Mouse (Mus musculus) intestine, embryonic 15.5 days (tissue): ENCODE measurements around the gene Yy1. TPM values are rescaled to one million over a fixed set of nuclear protein-coding genes. Genes with fewer than 3 reads are reported as not detected.
A peak's percentile ranks its signal among the peaks of the same experiment; 100 is the strongest.

Experiments
- ATAC-seq: fragments of 200-750 bp; cut with Nextera tagmentation; 2 replicates; pipeline ENCODE4 v1.8.0; 2017; ENCODE audit warnings: moderate TSS enrichment, moderate library complexity
- H3K27ac ChIP-seq: fragments of 300-500 bp; sonication (generic); 2 replicates; pipeline ENCODE4 v1.5.1; 2015; ENCODE audit warnings: mild to moderate bottlenecking, inconsistent platforms
- H3K27me3 ChIP-seq: fragments of 300-500 bp; sonication (generic); replicated peaks from 2 replicates; pipeline ENCODE4 v1.6.1; 2015; ENCODE audit warnings: inconsistent platforms
- H3K36me3 ChIP-seq: fragments of 300-500 bp; sonication (generic); 2 replicates; pipeline ENCODE4 v1.6.1; 2015; ENCODE audit warnings: inconsistent platforms
- H3K4me1 ChIP-seq: fragments of 300-500 bp; sonication (generic); replicated peaks from 2 replicates; pipeline ENCODE4 v1.6.1; 2015; ENCODE audit warnings: inconsistent platforms
- H3K4me2 ChIP-seq: fragments of 300-500 bp; sonication (generic); replicated peaks from 2 replicates; pipeline ENCODE4 v1.6.1; 2015; ENCODE audit warnings: mild to moderate bottlenecking, inconsistent platforms
- H3K4me3 ChIP-seq: fragments of 300-500 bp; sonication (generic); replicated peaks from 2 replicates; pipeline ENCODE4 v1.5.1; 2015; ENCODE audit warnings: inconsistent platforms
- H3K9ac ChIP-seq: fragments of 300-500 bp; sonication (generic); 2 replicates; pipeline ENCODE4 v1.6.1; 2015; ENCODE audit warnings: inconsistent platforms
- H3K9me3 ChIP-seq: fragments of 300-500 bp; sonication (generic); 2 replicates; pipeline ENCODE4 v1.6.1; 2016; ENCODE audit warnings: inconsistent platforms
- WGBS: fragments of 180-500 bp; shearing (Covaris S2); methylation state at CpG from one replicate; pipeline ENCODE4 v1.1.7; 2015; 5-methylcytosine and 5-hydroxymethylcytosine counted together
- polyA plus RNA-seq: library from polyadenylated mRNA; unstranded; fragments of >200 nt; fragmentation: Nextera tagmentation; extraction: Ambion mirVana; gene quantifications from 2 replicates; pipeline ENCODE4 v1.2.1, GENCODE M21; 2015

Gene Yy1
- polyA plus RNA-seq, 1 experiment from 2014 or later: 15.7 TPM

DNA sequence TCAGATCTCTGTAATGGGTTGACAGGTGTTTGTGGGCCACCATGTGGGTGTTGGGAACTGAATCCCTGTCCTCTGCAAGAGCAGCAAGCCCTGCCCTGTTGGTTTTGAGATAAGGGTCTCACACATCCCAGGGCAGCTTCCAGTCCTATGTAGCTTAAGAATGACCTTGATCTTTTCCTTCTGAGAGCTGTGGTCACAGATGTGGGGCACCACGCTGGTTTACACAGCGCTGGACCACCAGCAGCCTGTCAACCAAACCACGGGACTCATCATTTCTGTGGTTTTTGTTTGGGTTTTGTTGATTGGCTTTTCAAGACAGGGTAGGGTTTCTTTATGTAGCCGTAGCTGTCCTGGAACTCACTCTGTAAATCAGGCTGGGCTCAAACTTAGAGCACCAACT, 7.6 kb upstream of the Yy1 start:
- H3K4me1 ChIP-seq: no peaks in the 10 kb centered on the region
- H3K9ac ChIP-seq: no peak overlapping the region
- no peaks in the 10 kb centered on the region for H3K9me3 ChIP-seq
- no peak overlapping the region for H3K27ac ChIP-seq
- no peak overlapping the region for H3K4me3 ChIP-seq
- no peaks in the 10 kb centered on the region for H3K27me3 ChIP-seq
- H3K4me2 ChIP-seq: no peak overlapping the region
- 88% methylated on average over 4 of the region's 4 CpGs for WGBS
- H3K36me3 ChIP-seq: no peaks in the 10 kb centered on the region
- no peak for ATAC-seq

DNA sequence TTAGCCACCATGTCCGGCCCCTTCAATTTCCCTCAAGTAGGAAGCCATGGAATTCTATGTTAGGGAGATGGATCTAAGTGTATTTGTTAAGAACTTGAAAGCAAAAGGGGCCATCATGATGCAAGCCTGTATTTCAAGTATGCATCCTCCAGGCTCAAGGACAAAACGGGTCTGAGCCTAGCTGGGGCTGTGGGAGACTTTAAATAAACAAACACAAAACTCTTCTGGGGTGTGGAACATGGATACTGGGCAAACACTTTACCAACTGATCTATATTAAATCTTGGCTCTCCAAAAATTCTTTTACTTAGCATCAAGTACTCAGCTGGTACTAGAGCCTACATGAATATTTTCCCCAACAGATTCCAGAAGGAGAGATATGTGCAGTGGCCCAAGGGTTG, 5.4 kb upstream of the Yy1 start:
- H3K36me3 ChIP-seq: no peaks in the 10 kb centered on the region
- H3K9ac ChIP-seq: no peak overlapping the region
- H3K27ac ChIP-seq: no peak overlapping the region
- WGBS: 73% methylated on average over 2 of the region's 2 CpGs
- no peak for ATAC-seq
- no peak overlapping the region for H3K4me2 ChIP-seq
- H3K27me3 ChIP-seq: no peaks in the 10 kb centered on the region
- H3K4me3 ChIP-seq: no peak overlapping the region
- H3K9me3 ChIP-seq: no peaks in the 10 kb centered on the region
- peaks cover 4% of the 10 kb centered on the region for H3K4me1 ChIP-seq

DNA sequence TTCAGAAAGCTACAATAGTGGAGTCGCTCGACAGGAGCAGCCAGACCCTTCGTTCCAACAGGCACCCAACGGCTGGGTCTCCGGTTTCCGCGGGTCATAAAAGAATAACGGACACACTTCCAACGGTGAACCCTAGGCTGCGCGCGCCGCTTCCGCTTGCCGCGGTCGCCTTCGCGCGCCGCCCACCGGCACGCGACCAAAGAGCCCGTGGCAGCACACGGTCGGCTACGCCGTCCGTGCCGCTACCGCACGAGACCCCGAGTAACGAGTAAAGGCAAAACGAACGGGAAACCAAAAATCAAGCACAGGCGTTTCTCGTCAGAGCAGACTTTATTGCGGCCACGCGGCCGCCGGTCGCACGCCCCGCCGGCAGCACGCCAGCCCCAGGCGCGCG, 624 bp upstream of the Yy1 start:
- peak overlapping the region; percentile 88 for H3K4me3 ChIP-seq
- peak; percentile 52 for ATAC-seq
- peak overlapping the region; percentile 53 for H3K4me2 ChIP-seq
- H3K27ac ChIP-seq: peak overlapping the region; percentile 100
- under 1% methylated on average over 52 of the region's 52 CpGs for WGBS
- peaks cover 12% of the 10 kb centered on the region for H3K4me1 ChIP-seq
- no peaks in the 10 kb centered on the region for H3K9me3 ChIP-seq
- H3K27me3 ChIP-seq: no peaks in the 10 kb centered on the region
- H3K36me3 ChIP-seq: no peaks in the 10 kb centered on the region
- peak overlapping the region; percentile 81 for H3K9ac ChIP-seq

DNA sequence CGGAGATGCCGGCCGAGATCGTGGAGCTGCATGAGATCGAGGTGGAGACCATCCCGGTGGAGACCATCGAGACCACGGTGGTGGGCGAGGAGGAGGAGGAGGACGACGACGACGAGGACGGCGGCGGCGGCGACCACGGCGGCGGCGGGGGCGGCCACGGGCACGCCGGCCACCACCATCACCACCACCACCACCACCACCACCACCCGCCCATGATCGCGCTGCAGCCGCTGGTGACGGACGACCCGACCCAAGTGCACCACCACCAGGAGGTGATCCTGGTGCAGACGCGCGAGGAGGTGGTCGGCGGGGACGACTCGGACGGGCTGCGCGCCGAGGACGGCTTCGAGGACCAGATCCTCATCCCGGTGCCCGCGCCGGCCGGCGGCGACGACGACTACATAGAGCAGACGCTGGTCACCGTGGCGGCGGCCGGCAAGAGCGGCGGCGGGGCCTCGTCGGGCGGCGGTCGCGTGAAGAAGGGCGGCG, 724 bp downstream of the Yy1 start:
- WGBS: under 1% methylated on average over 52 of the region's 71 CpGs
- Histone ChIP-seq H3K4me3 (peak overlapping the region; percentile 88), H3K27ac (peak overlapping the region; percentile 100), H3K9me3 (no peaks in the 10 kb centered on the region), H3K27me3 (no peaks in the 10 kb centered on the region), H3K4me1 (peaks cover 12% of the 10 kb centered on the region), H3K9ac (peak overlapping the region; percentile 88), H3K4me2 (peak overlapping the region; percentile 63), H3K36me3 (no peaks in the 10 kb centered on the region)
- ATAC-seq: no peak

DNA sequence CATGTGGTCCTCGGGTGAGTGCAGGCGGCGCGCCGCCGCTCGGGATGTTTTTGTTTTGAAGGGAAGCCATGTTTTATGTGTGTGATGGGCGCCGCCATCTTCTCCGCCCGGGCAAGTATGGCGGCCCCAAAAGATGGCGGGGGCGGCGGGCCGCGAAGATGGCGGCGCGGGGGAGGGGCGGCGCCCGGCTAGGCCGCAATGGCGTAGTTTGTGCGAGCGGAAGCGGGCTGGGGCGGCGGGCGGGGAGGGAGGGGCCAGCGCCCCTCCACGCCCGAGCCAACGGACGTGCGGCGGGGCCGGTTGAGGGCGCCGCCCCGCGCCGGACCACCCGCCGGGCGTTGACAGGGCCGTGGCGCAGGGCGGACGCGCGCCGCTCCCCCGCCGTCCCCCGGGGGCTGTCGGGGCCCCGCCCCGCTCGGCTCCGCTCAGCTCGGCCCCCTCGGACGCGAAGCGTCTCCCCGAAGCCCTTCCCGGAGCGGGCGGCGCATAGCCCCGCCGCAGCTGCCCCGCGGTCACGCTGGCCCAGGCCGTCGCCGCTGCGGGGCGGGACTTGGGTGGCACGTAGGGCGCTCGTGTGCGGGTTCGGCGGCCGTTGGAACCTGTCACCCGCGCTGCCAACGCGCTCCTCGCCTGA, 1.4 kb downstream of the Yy1 start:
- ATAC-seq: peak; percentile 73
- H3K4me2 ChIP-seq: peak overlapping the region; percentile 63
- peaks cover 12% of the 10 kb centered on the region for H3K4me1 ChIP-seq
- H3K27ac ChIP-seq: peak overlapping the region; percentile 100
- peak overlapping the region; percentile 88 for H3K4me3 ChIP-seq
- no peaks in the 10 kb centered on the region for H3K36me3 ChIP-seq
- H3K9ac ChIP-seq: peak overlapping the region; percentile 88
- no peaks in the 10 kb centered on the region for H3K27me3 ChIP-seq
- H3K9me3 ChIP-seq: no peaks in the 10 kb centered on the region
- under 1% methylated on average over 79 of the region's 94 CpGs for WGBS

DNA sequence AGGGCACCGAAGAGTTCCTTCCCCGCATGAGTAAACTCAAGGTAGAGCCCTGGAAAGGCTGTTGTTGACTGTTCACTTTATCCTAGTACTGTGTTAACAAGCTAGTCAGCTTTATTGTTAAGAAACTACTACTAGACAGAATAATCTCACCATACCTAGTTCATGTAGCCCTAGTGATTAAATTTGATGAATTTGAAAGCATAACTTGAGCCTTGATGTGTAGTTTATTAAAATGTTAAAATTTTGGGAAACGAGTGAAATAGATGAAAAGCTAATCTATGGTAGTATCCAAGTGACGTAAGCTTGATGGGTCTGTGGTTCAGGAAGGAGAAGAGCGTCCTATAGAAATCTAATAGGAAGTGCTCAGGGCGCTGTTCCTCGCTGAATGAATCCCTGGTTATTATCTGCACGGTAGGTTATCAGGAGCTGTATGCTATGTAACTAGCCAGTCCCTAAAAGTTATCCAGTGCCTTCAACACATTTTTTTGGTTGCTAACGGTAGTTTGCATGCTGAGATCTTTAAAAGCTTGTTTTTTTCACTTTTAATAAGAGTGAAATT, 2.3 kb downstream of the Yy1 start:
- WGBS: 8% methylated on average over 9 of the region's 9 CpGs
- Histone ChIP-seq H3K36me3 (no peaks in the 10 kb centered on the region), H3K4me2 (peak overlapping the region; percentile 63), H3K4me3 (peak overlapping the region; percentile 88), H3K9ac (peak overlapping the region; percentile 88), H3K27me3 (no peaks in the 10 kb centered on the region), H3K27ac (peak overlapping the region; percentile 100), H3K4me1 (peaks cover 16% of the 10 kb centered on the region), H3K9me3 (no peaks in the 10 kb centered on the region)
- no peak for ATAC-seq

DNA sequence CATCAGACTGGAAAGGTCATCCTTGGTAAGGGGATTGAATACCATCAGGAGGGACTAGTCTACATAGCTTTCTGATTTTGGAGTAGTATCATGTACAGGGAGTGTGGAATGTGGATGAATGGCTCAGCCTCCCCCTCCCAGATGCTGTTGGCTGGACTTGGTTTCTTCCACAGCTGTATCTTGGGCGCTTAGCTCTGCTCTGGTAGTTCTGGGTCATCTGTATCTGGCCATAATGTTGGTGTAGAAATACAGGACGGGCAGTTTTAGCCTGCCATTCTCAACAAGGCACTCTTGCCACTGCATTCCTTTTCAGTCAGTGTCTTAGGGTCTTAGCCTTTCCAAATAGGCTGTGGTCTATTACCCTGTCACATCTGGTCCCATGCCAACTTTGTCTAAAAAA, 8.8 kb downstream of the Yy1 start:
- no peak overlapping the region for H3K4me3 ChIP-seq
- no peak overlapping the region for H3K4me2 ChIP-seq
- no peak overlapping the region for H3K9ac ChIP-seq
- no peaks in the 10 kb centered on the region for H3K9me3 ChIP-seq
- H3K27ac ChIP-seq: no peak overlapping the region
- H3K4me1 ChIP-seq: peaks cover 19% of the 10 kb centered on the region; the same call in 1 of the 2 replicates
- WGBS: 78% methylated on average over 2 of the region's 2 CpGs
- H3K27me3 ChIP-seq: no peaks in the 10 kb centered on the region
- no peak for ATAC-seq
- H3K36me3 ChIP-seq: no peaks in the 10 kb centered on the region

DNA sequence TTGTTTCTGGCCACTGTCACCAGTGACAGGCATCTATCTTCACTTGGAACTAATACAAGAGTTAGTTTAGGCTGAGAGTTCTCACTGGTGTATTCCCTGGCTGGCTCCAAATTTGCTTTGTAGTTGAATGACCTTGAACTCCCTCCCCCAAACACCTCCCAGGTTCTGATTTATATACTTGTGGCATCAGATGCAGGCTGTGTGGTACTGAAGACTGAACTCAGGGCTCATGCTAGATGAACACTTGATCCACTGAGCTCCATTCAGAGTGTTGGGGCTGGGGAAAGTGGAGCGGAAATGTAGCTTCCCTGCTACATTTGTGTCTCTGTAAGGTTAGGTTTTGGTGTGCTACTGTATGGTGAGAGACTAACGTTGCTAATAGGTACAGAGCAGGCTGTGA, 11.6 kb downstream of the Yy1 start:
- no peak for ATAC-seq
- Histone ChIP-seq H3K4me3 (no peak overlapping the region), H3K4me1 (peaks cover 16% of the 10 kb centered on the region; the same call in 1 of the 2 replicates), H3K4me2 (no peak overlapping the region), H3K27ac (no peak overlapping the region), H3K9me3 (no peaks in the 10 kb centered on the region), H3K9ac (no peak overlapping the region), H3K27me3 (no peaks in the 10 kb centered on the region), H3K36me3 (0 out of 2 replicates have a peak, but pooled peaks cover 5% of the 10 kb centered on the region)
- 83% methylated on average over 2 of the region's 2 CpGs for WGBS

DNA sequence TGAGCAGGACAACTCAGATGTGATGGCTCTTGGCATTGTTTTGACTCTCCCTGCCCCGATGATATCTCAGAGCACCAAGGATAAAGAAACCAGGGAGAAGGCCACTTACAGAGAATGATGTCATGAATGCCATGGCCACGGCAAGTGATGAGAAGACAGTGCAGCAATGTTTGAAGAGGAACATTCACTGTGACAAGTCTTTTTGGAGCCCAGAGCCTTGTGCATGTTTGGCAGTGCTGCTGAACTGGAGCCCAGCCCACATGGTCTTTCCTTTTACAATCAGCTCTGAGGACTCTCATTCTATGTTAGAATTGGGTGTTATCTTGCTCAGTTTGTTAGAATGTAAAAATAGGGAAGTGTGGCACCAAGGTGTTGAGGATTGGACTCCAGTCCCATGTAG, 15.7 kb downstream of the Yy1 start:
- H3K9ac ChIP-seq: no peak overlapping the region
- 79% methylated on average over 2 of the region's 2 CpGs for WGBS
- 0 out of 2 replicates have a peak, but pooled peaks cover 2% of the 10 kb centered on the region for H3K4me1 ChIP-seq
- no peak overlapping the region for H3K27ac ChIP-seq
- no peak for ATAC-seq
- no peak overlapping the region for H3K4me3 ChIP-seq
- H3K27me3 ChIP-seq: no peaks in the 10 kb centered on the region
- no peaks in the 10 kb centered on the region for H3K9me3 ChIP-seq
- 0 out of 2 replicates have a peak, but pooled peaks cover 5% of the 10 kb centered on the region for H3K36me3 ChIP-seq
- no peak overlapping the region for H3K4me2 ChIP-seq

DNA sequence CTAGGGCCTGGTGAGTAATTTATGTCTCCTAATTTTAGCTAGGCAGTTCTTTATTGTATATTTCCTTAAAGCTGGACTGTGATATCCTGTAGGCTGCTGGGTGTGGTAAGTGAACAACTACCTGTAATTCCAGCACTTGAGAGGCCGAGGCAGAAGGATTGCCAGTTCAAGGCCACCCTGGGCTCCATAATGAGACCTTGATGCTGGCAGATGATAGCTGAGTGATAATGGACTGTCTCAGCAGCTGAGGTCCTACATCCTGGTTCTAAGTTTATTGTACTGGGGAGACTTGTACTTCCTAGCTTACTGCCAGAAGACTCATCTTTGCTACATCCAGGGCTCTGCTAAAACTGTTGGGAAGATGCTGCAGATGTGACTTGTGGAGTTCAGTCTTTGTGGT, 17.0 kb downstream of the Yy1 start:
- Histone ChIP-seq H3K4me3 (no peak overlapping the region), H3K9me3 (no peaks in the 10 kb centered on the region), H3K27me3 (no peaks in the 10 kb centered on the region), H3K36me3 (0 out of 2 replicates have a peak, but pooled peaks cover 9% of the 10 kb centered on the region), H3K9ac (no peak overlapping the region), H3K4me2 (no peak overlapping the region), H3K4me1 (no peaks in the 10 kb centered on the region), H3K27ac (no peak overlapping the region)
- ATAC-seq: no peak
- 59% methylated on average over 1 of the region's 1 CpGs for WGBS

DNA sequence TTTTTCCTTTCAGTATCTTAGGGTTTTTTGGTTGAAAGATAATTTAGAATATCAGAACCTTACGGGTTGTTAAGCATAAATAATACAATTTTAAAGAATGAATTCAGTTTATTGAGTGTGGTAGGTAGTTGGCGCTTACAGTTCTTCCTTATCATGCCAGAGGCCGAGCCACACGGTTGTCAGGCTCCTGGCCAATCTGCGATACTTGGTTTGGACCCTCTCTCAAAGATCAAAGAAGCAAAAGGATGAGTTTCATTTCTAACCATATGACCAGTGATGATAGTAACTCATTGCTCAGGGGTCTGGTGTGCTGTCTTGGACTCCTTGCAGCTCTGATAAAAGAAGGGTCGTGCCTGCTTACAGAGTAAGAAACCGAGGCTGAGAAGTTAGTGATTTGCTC, 17.5 kb downstream of the Yy1 start:
- H3K9me3 ChIP-seq: no peaks in the 10 kb centered on the region
- H3K27ac ChIP-seq: no peak overlapping the region
- no peak overlapping the region for H3K4me3 ChIP-seq
- H3K36me3 ChIP-seq: 0 out of 2 replicates have a peak, but pooled peaks cover 9% of the 10 kb centered on the region
- H3K4me1 ChIP-seq: no peaks in the 10 kb centered on the region
- H3K9ac ChIP-seq: no peak overlapping the region
- no peak for ATAC-seq
- 72% methylated on average over 7 of the region's 7 CpGs for WGBS
- no peak overlapping the region for H3K4me2 ChIP-seq
- H3K27me3 ChIP-seq: no peaks in the 10 kb centered on the region

DNA sequence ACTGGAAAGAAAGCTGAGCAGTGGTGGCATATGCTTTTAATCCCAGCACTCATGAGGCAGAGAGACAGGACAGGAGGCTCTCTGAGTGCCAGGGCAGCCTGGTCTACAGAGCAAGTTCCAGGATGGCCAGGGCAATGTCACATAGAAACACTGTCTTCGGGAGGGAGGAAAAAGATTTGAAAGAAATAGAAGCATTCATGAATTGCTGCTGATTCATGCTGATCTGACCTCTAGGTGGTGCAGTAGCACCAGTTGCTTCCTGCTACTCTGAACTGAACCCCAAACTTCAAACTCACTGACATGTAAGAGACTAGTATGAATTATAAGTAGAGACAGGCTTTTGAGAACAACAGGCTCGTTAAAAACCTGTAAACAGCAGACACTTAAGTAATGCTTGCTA, 18.4 kb downstream of the Yy1 start:
- no peak overlapping the region for H3K4me3 ChIP-seq
- no peak for ATAC-seq

DNA sequence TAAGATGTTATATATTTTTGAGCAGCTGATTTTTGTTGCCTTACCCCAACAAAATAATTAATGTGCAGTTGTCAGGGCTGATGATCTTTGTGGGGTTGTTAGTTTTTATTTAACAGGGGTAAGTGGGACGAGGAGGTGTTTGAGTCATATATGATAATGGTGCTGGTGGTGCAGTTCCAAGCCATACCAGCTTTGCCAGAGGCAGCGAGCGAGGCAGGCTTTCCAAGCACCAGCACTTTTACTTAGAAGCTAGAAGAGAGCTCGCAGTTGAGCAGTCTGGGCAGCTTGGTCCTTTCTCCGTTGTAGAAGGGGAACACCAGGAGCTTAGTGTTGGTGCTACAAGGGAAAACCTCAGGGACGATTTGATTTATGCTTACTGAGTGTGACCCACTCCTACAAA, 19.7 kb downstream of the Yy1 start:
- Histone ChIP-seq H3K4me2 (no peak overlapping the region), H3K9me3 (no peaks in the 10 kb centered on the region), H3K36me3 (peaks cover 13% of the 10 kb centered on the region; the same call in 1 of the 2 replicates), H3K4me3 (no peak overlapping the region), H3K27me3 (no peaks in the 10 kb centered on the region), H3K9ac (no peak overlapping the region), H3K4me1 (no peaks in the 10 kb centered on the region), H3K27ac (no peak overlapping the region)
- 77% methylated on average over 6 of the region's 6 CpGs for whole genome bisulfite sequencing
- ATAC-seq: no peak

More for the DNA sequence above, 18.4 kb downstream of the Yy1 start:
- no peak overlapping the region for H3K9ac ChIP-seq
- H3K9me3 ChIP-seq: no peaks in the 10 kb centered on the region
- no peaks in the 10 kb centered on the region for H3K4me1 ChIP-seq
- H3K4me2 ChIP-seq: no peak overlapping the region
- 0 out of 2 replicates have a peak, but pooled peaks cover 9% of the 10 kb centered on the region for H3K36me3 ChIP-seq
- 46% methylated on average over 2 of the region's 2 CpGs for WGBS
- H3K27me3 ChIP-seq: no peaks in the 10 kb centered on the region
- H3K27ac ChIP-seq: no peak overlapping the region
